Mouse (Mus musculus): ENCODE measurements around the gene Ccdc144b. TPM values are rescaled to one million over a fixed set of nuclear protein-coding genes. Genes with fewer than 3 reads are reported as not detected.

Gene Ccdc144b
- polyA plus RNA-seq, 1 experiment, result not detected

- Histone ChIP-seq H3K4me1 (ENCODE audit: control insufficient read depth, insufficient read depth, low read length) (no peaks in the 10 kb centered on the region), H3K4me3 (ENCODE audit: insufficient read depth, low read length) (no peak overlapping the region), H3K27ac (ENCODE audit: insufficient read depth, low read length) (no peak overlapping the region)
- TF ChIP-seq POLR2A (IDR thresholded peaks at IDR 0.05; ENCODE audit: low read depth, low read length) (no peak), CTCF (IDR thresholded peaks at IDR 0.05; ENCODE audit: borderline replicate concordance, insufficient read depth, low read length) (no peak)
These were observed 58.5 kb downstream of the Ccdc144b start for GRCm38 (mm10) chr3:35994552-35995531.

- H3K27ac ChIP-seq (ENCODE audit: insufficient read depth, low read length), result no peak overlapping the region
These were observed 62.6 kb downstream of the Ccdc144b start for GRCm38 (mm10) chr3:35990715-35991114.

GRCm38 (mm10) chr3:35988031-35988430 lies 65.3 kb downstream of the Ccdc144b start:
- TF ChIP-seq POLR2A (IDR thresholded peaks at IDR 0.05; ENCODE audit: low read depth, low read length) (no peak), CTCF (IDR thresholded peaks at IDR 0.05; ENCODE audit: borderline replicate concordance, insufficient read depth, low read length) (no peak)
- H3K4me3 ChIP-seq (ENCODE audit: insufficient read depth, low read length), result no peak overlapping the region
- no peak overlapping the region for H3K27ac ChIP-seq (ENCODE audit: insufficient read depth, low read length)
- H3K4me1 ChIP-seq (ENCODE audit: control insufficient read depth, insufficient read depth, low read length), result no peaks in the 10 kb centered on the region

More at GRCm38 (mm10) chr3:35990715-35991114, 62.6 kb downstream of the Ccdc144b start:
- H3K4me1 ChIP-seq (ENCODE audit: control insufficient read depth, insufficient read depth, low read length), result no peaks in the 10 kb centered on the region
- no peak overlapping the region for H3K4me3 ChIP-seq (ENCODE audit: insufficient read depth, low read length)
- TF ChIP-seq POLR2A (IDR thresholded peaks at IDR 0.05; ENCODE audit: low read depth, low read length) (no peak), CTCF (IDR thresholded peaks at IDR 0.05; ENCODE audit: borderline replicate concordance, insufficient read depth, low read length) (no peak)

- no peak overlapping the region for H3K4me3 ChIP-seq (ENCODE audit: insufficient read depth, low read length)
- no peak overlapping the region for H3K27ac ChIP-seq (ENCODE audit: insufficient read depth, low read length)
- no peak for TF ChIP-seq POLR2A (IDR thresholded peaks at IDR 0.05; ENCODE audit: low read depth, low read length)
- no peak for TF ChIP-seq CTCF (IDR thresholded peaks at IDR 0.05; ENCODE audit: borderline replicate concordance, insufficient read depth, low read length)
- no peaks in the 10 kb centered on the region for H3K4me1 ChIP-seq (ENCODE audit: control insufficient read depth, insufficient read depth, low read length)
These were observed 67.1 kb downstream of the Ccdc144b start for GRCm38 (mm10) chr3:35986266-35986665.

- H3K27ac ChIP-seq (ENCODE audit: insufficient read depth, low read length), result no peak overlapping the region
- H3K4me1 ChIP-seq (ENCODE audit: control insufficient read depth, insufficient read depth, low read length), result no peaks in the 10 kb centered on the region
- no peak overlapping the region for H3K4me3 ChIP-seq (ENCODE audit: insufficient read depth, low read length)
- TF ChIP-seq CTCF (IDR thresholded peaks at IDR 0.05; ENCODE audit: borderline replicate concordance, insufficient read depth, low read length) (peak; percentile 70; the same call in 1 of the 2 replicates), POLR2A (IDR thresholded peaks at IDR 0.05; ENCODE audit: low read depth, low read length) (no peak)
These were observed 79.8 kb downstream of the Ccdc144b start for GRCm38 (mm10) chr3:35973551-35973950.

- TF ChIP-seq CTCF (IDR thresholded peaks at IDR 0.05; ENCODE audit: borderline replicate concordance, insufficient read depth, low read length) (no peak), POLR2A (IDR thresholded peaks at IDR 0.05; ENCODE audit: low read depth, low read length) (no peak)
- H3K4me1 ChIP-seq (ENCODE audit: control insufficient read depth, insufficient read depth, low read length), result no peaks in the 10 kb centered on the region
- no peak overlapping the region for H3K4me3 ChIP-seq (ENCODE audit: insufficient read depth, low read length)
- no peak overlapping the region for H3K27ac ChIP-seq (ENCODE audit: insufficient read depth, low read length)
These were observed 80.4 kb downstream of the Ccdc144b start for GRCm38 (mm10) chr3:35972985-35973384.

GRCm38 (mm10) chr3:35971149-35971548 lies 82.2 kb downstream of the Ccdc144b start:
- no peaks in the 10 kb centered on the region for H3K4me1 ChIP-seq (ENCODE audit: control insufficient read depth, insufficient read depth, low read length)
- TF ChIP-seq POLR2A (IDR thresholded peaks at IDR 0.05; ENCODE audit: low read depth, low read length) (no peak), CTCF (IDR thresholded peaks at IDR 0.05; ENCODE audit: borderline replicate concordance, insufficient read depth, low read length) (no peak)
- no peak overlapping the region for H3K4me3 ChIP-seq (ENCODE audit: insufficient read depth, low read length)
- no peak overlapping the region for H3K27ac ChIP-seq (ENCODE audit: insufficient read depth, low read length)

- H3K4me1 ChIP-seq (ENCODE audit: control insufficient read depth, insufficient read depth, low read length), result no peaks in the 10 kb centered on the region
- no peak for TF ChIP-seq POLR2A (IDR thresholded peaks at IDR 0.05; ENCODE audit: low read depth, low read length)
- TF ChIP-seq CTCF (IDR thresholded peaks at IDR 0.05; ENCODE audit: borderline replicate concordance, insufficient read depth, low read length), result no peak
These were observed 82.9 kb downstream of the Ccdc144b start for GRCm38 (mm10) chr3:35970441-35970840.

GRCm38 (mm10) chr3:35967366-35967921 lies 85.9 kb downstream of the Ccdc144b start:
- no peak overlapping the region for H3K27ac ChIP-seq (ENCODE audit: insufficient read depth, low read length)
- TF ChIP-seq CTCF (IDR thresholded peaks at IDR 0.05; ENCODE audit: borderline replicate concordance, insufficient read depth, low read length) (no peak), POLR2A (IDR thresholded peaks at IDR 0.05; ENCODE audit: low read depth, low read length) (no peak)
- H3K4me3 ChIP-seq (ENCODE audit: insufficient read depth, low read length), result no peak overlapping the region
- H3K4me1 ChIP-seq (ENCODE audit: control insufficient read depth, insufficient read depth, low read length), result no peaks in the 10 kb centered on the region

More at GRCm38 (mm10) chr3:35970441-35970840, 82.9 kb downstream of the Ccdc144b start:
- no peak overlapping the region for H3K4me3 ChIP-seq (ENCODE audit: insufficient read depth, low read length)
- no peak overlapping the region for H3K27ac ChIP-seq (ENCODE audit: insufficient read depth, low read length)

- no peak overlapping the region for H3K4me3 ChIP-seq (ENCODE audit: insufficient read depth, low read length)
- H3K4me1 ChIP-seq (ENCODE audit: control insufficient read depth, insufficient read depth, low read length), result no peaks in the 10 kb centered on the region
- H3K27ac ChIP-seq (ENCODE audit: insufficient read depth, low read length), result no peak overlapping the region
- TF ChIP-seq CTCF (IDR thresholded peaks at IDR 0.05; ENCODE audit: borderline replicate concordance, insufficient read depth, low read length) (no peak), POLR2A (IDR thresholded peaks at IDR 0.05; ENCODE audit: low read depth, low read length) (no peak)
These were observed 86.9 kb downstream of the Ccdc144b start for GRCm38 (mm10) chr3:35966493-35966892.
